In the genomic region with DNA sequence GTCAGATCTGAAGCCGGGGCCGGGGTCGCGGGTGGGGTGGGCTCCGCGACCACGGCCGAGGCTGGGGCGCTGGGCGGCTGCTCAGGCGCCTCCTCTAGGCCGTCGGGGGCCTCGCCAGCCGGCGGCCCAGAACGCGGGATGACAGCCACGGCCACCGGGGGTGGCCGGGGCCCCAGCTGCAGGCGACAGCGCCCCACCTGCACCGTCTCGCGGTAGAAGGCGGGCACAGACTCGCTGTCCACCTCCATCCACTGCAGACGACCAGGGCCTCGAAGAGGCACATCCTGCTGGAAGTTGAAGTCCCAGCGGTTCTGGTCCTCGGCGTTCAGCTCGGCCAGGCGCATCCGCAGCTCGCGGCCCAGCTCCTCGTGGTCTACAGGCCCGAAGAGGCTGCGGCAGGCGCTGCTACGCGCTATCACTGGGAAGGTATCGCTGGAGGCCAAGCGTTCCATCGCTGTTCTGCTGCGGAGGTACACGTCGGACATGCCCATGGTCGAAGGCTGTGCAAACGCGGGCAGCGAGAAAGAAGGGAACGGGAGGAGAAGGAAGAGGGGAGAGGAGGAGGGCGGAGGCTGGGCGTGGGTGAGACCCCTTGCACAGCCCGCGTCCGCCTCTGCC, we compare ENCODE assay signal across 8 mouse cellular contexts. TPM values are rescaled to one million over a fixed set of nuclear protein-coding genes. Genes with fewer than 3 reads are reported as not detected.
A peak's percentile ranks its signal among the peaks of the same experiment; 100 is the strongest.
DNase-seq lines count a peak whose midpoint lies in the region; ATAC-seq lines count a peak whose summit lies in the region.

No protein-coding gene starts in this region.

- H3K27ac ChIP-seq in heart, embryonic 13.5 days (replicated peaks): peak overlapping the region; percentile 80
- H3K27ac ChIP-seq in brown adipose tissue, adult 24 weeks (replicated peaks; ENCODE audit: low read depth, low read length): no peak overlapping the region
- H3K27ac ChIP-seq in hindbrain, embryonic 11.5 days (ENCODE audit: low read depth, low read length): peak overlapping the region; percentile 85
- peak overlapping the region; percentile 90 for H3K27ac ChIP-seq in midbrain, embryonic 10.5 days (replicated peaks)

- peak overlapping the region; percentile 71 for H3K4me3 ChIP-seq in heart, embryonic 13.5 days
- H3K4me3 ChIP-seq in brown adipose tissue, adult 24 weeks (ENCODE audit: insufficient read depth, low read depth, low read length): peak overlapping the region; percentile 68
- peak overlapping the region; percentile 66 for H3K4me3 ChIP-seq in hindbrain, embryonic 11.5 days (ENCODE audit: low read depth, low read length)
- H3K4me3 ChIP-seq in midbrain, embryonic 10.5 days: peak overlapping the region; percentile 59

- H3K4me1 ChIP-seq in heart, embryonic 13.5 days: peaks cover 36% of the 10 kb centered on the region
- no peaks in the 10 kb centered on the region for H3K4me1 ChIP-seq in brown adipose tissue, adult 24 weeks (ENCODE audit: control insufficient read depth, insufficient read depth, insufficient read length, low read length)
- 0 out of 2 replicates have a peak, but pooled peaks cover 2% of the 10 kb centered on the region for H3K4me1 ChIP-seq in hindbrain, embryonic 11.5 days (replicated peaks; ENCODE audit: control insufficient read depth, insufficient read depth, low read length)
- H3K4me1 ChIP-seq in midbrain, embryonic 10.5 days: peaks cover 56% of the 10 kb centered on the region

- no peak for ATAC-seq in heart, embryonic 13.5 days (ENCODE audit: extremely low read depth, insufficient number of reproducible peaks, low FRiP score, low TSS enrichment)
- 0 out of 2 replicates have a peak, but pooled peaks have one; percentile 3 for ATAC-seq in hindbrain, embryonic 11.5 days (ENCODE audit: low FRiP score)
- ATAC-seq in megakaryocyte progenitor cell, adult 5-6 weeks (replicated peaks; ENCODE audit: poor library complexity): no peak

- intact Hi-C loops in heart, postnatal 25 days (cut with DNase I): loop anchor here (5.0 kb wide), 2 partner anchors 93 to 163 kb away; no protein-coding TSS in a partner anchor

- peak overlapping the region; percentile 88 for H3K9ac ChIP-seq in heart, embryonic 13.5 days
- H3K9ac ChIP-seq in hindbrain, embryonic 11.5 days (ENCODE audit: low read depth, low read length): peak overlapping the region; percentile 82

- peaks cover 2% of the 10 kb centered on the region; the same call in 1 of the 2 replicates for H3K27me3 ChIP-seq in heart, embryonic 13.5 days (replicated peaks)
- H3K27me3 ChIP-seq in hindbrain, embryonic 11.5 days (ENCODE audit: control insufficient read depth, insufficient read depth, low read length): no peaks in the 10 kb centered on the region
- peaks cover 73% of the 10 kb centered on the region for H3K27me3 ChIP-seq in midbrain, embryonic 10.5 days (ENCODE audit: low read depth, poor library complexity, severe bottlenecking)

- 33% methylated on average over 60 of the region's 60 CpGs for WGBS in heart, embryonic 13.5 days
- 34% methylated on average over 57 of the region's 60 CpGs for WGBS in hindbrain, embryonic 11.5 days
- WGBS in midbrain, embryonic 10.5 days: 34% methylated on average over 60 of the region's 60 CpGs

- H3K36me3 ChIP-seq in heart, embryonic 13.5 days: peaks cover 3% of the 10 kb centered on the region; the same call in 1 of the 2 replicates
- no peaks in the 10 kb centered on the region for H3K36me3 ChIP-seq in hindbrain, embryonic 11.5 days (ENCODE audit: control insufficient read depth, insufficient read depth, low read length)
- peaks cover 10% of the 10 kb centered on the region for H3K36me3 ChIP-seq in midbrain, embryonic 10.5 days

- no peak for DNase-seq in heart, postnatal 25 days (ENCODE audit: low spot score)
- peak; percentile 54 for DNase-seq in hindbrain, embryonic 11.5 days (ENCODE audit: low spot score)
- peak; percentile 36 for DNase-seq in midbrain, embryonic 10.5 days (ENCODE audit: low spot score)
- DNase-seq in cerebellum, adult 9-11 months: no peak
- DNase-seq in thymus, adult 18-20 months: no peak

- H3K9me3 ChIP-seq in heart, embryonic 13.5 days: peaks cover 21% of the 10 kb centered on the region
- peaks cover 6% of the 10 kb centered on the region; the same call in 1 of the 2 replicates for H3K9me3 ChIP-seq in hindbrain, embryonic 11.5 days (ENCODE audit: control insufficient read depth, low read length)
- H3K9me3 ChIP-seq in midbrain, embryonic 10.5 days (replicated peaks): peaks cover 55% of the 10 kb centered on the region

- peak overlapping the region; percentile 79 for H3K4me2 ChIP-seq in heart, embryonic 13.5 days
- peak overlapping the region; percentile 62 for H3K4me2 ChIP-seq in hindbrain, embryonic 11.5 days (replicated peaks; ENCODE audit: low read depth, low read length)

RNA-seq across cellular contexts. Expression of gene Cdkn1c, which starts 0.5 kb away (rescaled TPM):
- polyA plus RNA-seq in heart, embryonic 13.5 days (2015; fragmentation: Nextera tagmentation; extraction: Ambion mirVana): 621 and 622 TPM in 2 replicates
- total RNA-seq in heart, postnatal 25 days (2021): 10 to 100 TPM; 35.8 to 44.2 TPM
- polyA plus RNA-seq in brown adipose tissue, adult 24 weeks (2012; ENCODE audit: insufficient read depth, insufficient read length, missing spikeins): 12.2 and 15.0 TPM in 2 replicates
- 942 and 1,091 TPM in 2 replicates for polyA plus RNA-seq in hindbrain, embryonic 11.5 days (2014; fragmentation: Nextera tagmentation; extraction: Ambion mirVana)
- 329 and 443 TPM in 2 replicates for polyA plus RNA-seq in midbrain, embryonic 10.5 days (2016; fragmentation: Nextera tagmentation; extraction: Ambion mirVana)
- total RNA-seq in megakaryocyte progenitor cell, adult 5-6 weeks (2015): 0.61 and 0.79 TPM in 2 replicates
- 0.41 and 0.58 TPM in 2 replicates for total RNA-seq in megakaryocyte progenitor cell, adult 5-6 weeks (2017)

RNA-seq across cellular contexts. Expression of gene Slc22a18, which starts 13.2 kb away (rescaled TPM):
- polyA plus RNA-seq in heart, embryonic 13.5 days (2015; fragmentation: Nextera tagmentation; extraction: Ambion mirVana): 0.90 and 1.3 TPM in 2 replicates
- total RNA-seq in heart, postnatal 25 days (2021): under 1 TPM; 0.17 to 0.49 TPM
- polyA plus RNA-seq in brown adipose tissue, adult 24 weeks (2012; ENCODE audit: insufficient read depth, insufficient read length, missing spikeins): not detected in 2 replicates
- polyA plus RNA-seq in hindbrain, embryonic 11.5 days (2014; fragmentation: Nextera tagmentation; extraction: Ambion mirVana): 0.14 and 0.71 TPM in 2 replicates
- polyA plus RNA-seq in midbrain, embryonic 10.5 days (2016; fragmentation: Nextera tagmentation; extraction: Ambion mirVana): 0.17 and 0.20 TPM in 2 replicates
- total RNA-seq in megakaryocyte progenitor cell, adult 5-6 weeks (2015): 0.12 and 1.5 TPM in 2 replicates
- 0.64 TPM in 1 of 2 replicates, not detected in the other for total RNA-seq in megakaryocyte progenitor cell, adult 5-6 weeks (2017)

RNA-seq across cellular contexts. Expression of gene Phlda2, which starts 42.6 kb away (rescaled TPM):
- polyA plus RNA-seq in heart, embryonic 13.5 days (2015; fragmentation: Nextera tagmentation; extraction: Ambion mirVana): 1.2 and 2.3 TPM in 2 replicates
- not detected for total RNA-seq in heart, postnatal 25 days (2021)
- polyA plus RNA-seq in brown adipose tissue, adult 24 weeks (2012; ENCODE audit: insufficient read depth, insufficient read length, missing spikeins): not detected in 2 replicates
- 1.3 and 2.1 TPM in 2 replicates for polyA plus RNA-seq in hindbrain, embryonic 11.5 days (2014; fragmentation: Nextera tagmentation; extraction: Ambion mirVana)
- 0.43 and 0.96 TPM in 2 replicates for polyA plus RNA-seq in midbrain, embryonic 10.5 days (2016; fragmentation: Nextera tagmentation; extraction: Ambion mirVana)
- 0.81 and 2.2 TPM in 2 replicates for total RNA-seq in megakaryocyte progenitor cell, adult 5-6 weeks (2015)
- total RNA-seq in megakaryocyte progenitor cell, adult 5-6 weeks (2017): not detected in 2 replicates

Comparison
In these comparisons a context has a peak if more than half of its experiments do, and no peak if none do; other contexts are left out.
1. DNase-seq: peak in hindbrain, embryonic 11.5 days (single experiment) and midbrain, embryonic 10.5 days (single experiment); none in heart, postnatal 25 days (single experiment), cerebellum, adult 9-11 months (single experiment) and thymus, adult 18-20 months (0 of 2).
2. RNA of gene Cdkn1c, which starts 0.5 kb away (polyA plus RNA-seq): 942 to 1,091 TPM in hindbrain, embryonic 11.5 days, 621 to 622 TPM in heart, embryonic 13.5 days and 329 to 443 TPM in midbrain, embryonic 10.5 days; 12.2 to 15.0 TPM in brown adipose tissue, adult 24 weeks; every median in the first group is over 10 times any median in the second.
3. Peak in every context shown above with its lines, with median percentiles within 50 percentile points of each other: H3K4me3 ChIP-seq.